Mouse (Mus musculus): ENCODE data around the gene Man2a1.

- no peak for TF ChIP-seq CTCF (IDR thresholded peaks at IDR 0.05; ENCODE audit: borderline replicate concordance, control insufficient read depth, extremely low read depth, insufficient read depth, low read length, poor library complexity)
- no peak for TF ChIP-seq POLR2A (IDR thresholded peaks at IDR 0.05; ENCODE audit: control insufficient read depth, extremely low read depth, insufficient read depth, low read length, poor library complexity)
These were observed 620 bp upstream of the Man2a1 start for GRCm38 (mm10) chr17:64599916-64600315.
